Mouse (Mus musculus) forebrain, embryonic 14.5 days (tissue): ENCODE measurements around the gene Gabrb3. TPM values are rescaled to one million over a fixed set of nuclear protein-coding genes. Genes with fewer than 3 reads are reported as not detected.

Experiments used
- ATAC-seq: fragments of 200-750 bp; cut with Nextera tagmentation; 2 replicates; pipeline ENCODE4 v1.8.0; 2017; ENCODE audit warnings: mild to moderate bottlenecking, moderate library complexity
- DNase-seq: peaks from one replicate; pipeline ENCODE4 v3.0.0-alpha.2; 2015; ENCODE audit warnings: low spot score
- H3K27ac ChIP-seq: fragments of 300-500 bp; sonication (generic); 2 replicates; pipeline ENCODE4 v1.5.1; 2014; ENCODE audit warnings: low read depth, mild to moderate bottlenecking, control low read depth, low read length, moderate library complexity
- H3K27me3 ChIP-seq: fragments of 300-500 bp; sonication (generic); replicated peaks from 2 replicates; pipeline ENCODE4 v1.6.1; 2014; ENCODE audit warnings: low read length, control low read depth, mixed read lengths; ENCODE audit not compliant: control insufficient read depth, insufficient read depth
- H3K36me3 ChIP-seq: fragments of 300-500 bp; sonication (generic); 2 replicates; pipeline ENCODE4 v1.6.1; 2014; ENCODE audit warnings: low read length, control low read depth; ENCODE audit not compliant: control insufficient read depth, insufficient read depth
- H3K4me1 ChIP-seq: fragments of 300-500 bp; sonication (generic); 2 replicates; pipeline ENCODE4 v1.6.1; 2014; ENCODE audit warnings: antibody characterized with exemption, low read length, control low read depth; ENCODE audit not compliant: control insufficient read depth, insufficient read depth
- H3K4me2 ChIP-seq: fragments of 300-500 bp; sonication (generic); 2 replicates; pipeline ENCODE4 v1.6.1; 2014; ENCODE audit warnings: mild to moderate bottlenecking, control low read depth, low read length
- H3K4me3 ChIP-seq: fragments of 300-500 bp; sonication (generic); 2 replicates; pipeline ENCODE4 v1.5.1; 2014; ENCODE audit warnings: low read depth, low read length, control low read depth
- H3K9ac ChIP-seq: fragments of 300-500 bp; sonication (generic); 2 replicates; pipeline ENCODE4 v1.6.1; 2014; ENCODE audit warnings: mild to moderate bottlenecking, low read length, control low read depth, moderate library complexity
- H3K9me3 ChIP-seq: fragments of 300-500 bp; sonication (generic); replicated peaks from 2 replicates; pipeline ENCODE4 v1.6.1; 2016; ENCODE audit warnings: low read length, control low read depth, mixed read lengths; ENCODE audit not compliant: control insufficient read depth
- WGBS: fragments of 180-500 bp; shearing (Covaris S2); extraction: QIAGEN DNeasy Blood & Tissue Kit; methylation state at CpG from one replicate; pipeline ENCODE4 v1.1.7; 2014; 5-methylcytosine and 5-hydroxymethylcytosine counted together
- polyA plus RNA-seq: library from polyadenylated mRNA; unstranded; fragments of >200 nt; fragmentation: Nextera tagmentation; extraction: Ambion mirVana; gene quantifications from 2 replicates; pipeline ENCODE4 v1.2.1, GENCODE M21; 2014

Gabrb3 gene
- polyA plus RNA-seq, 1 experiment from 2014 or later = 32.7 TPM

DNA sequence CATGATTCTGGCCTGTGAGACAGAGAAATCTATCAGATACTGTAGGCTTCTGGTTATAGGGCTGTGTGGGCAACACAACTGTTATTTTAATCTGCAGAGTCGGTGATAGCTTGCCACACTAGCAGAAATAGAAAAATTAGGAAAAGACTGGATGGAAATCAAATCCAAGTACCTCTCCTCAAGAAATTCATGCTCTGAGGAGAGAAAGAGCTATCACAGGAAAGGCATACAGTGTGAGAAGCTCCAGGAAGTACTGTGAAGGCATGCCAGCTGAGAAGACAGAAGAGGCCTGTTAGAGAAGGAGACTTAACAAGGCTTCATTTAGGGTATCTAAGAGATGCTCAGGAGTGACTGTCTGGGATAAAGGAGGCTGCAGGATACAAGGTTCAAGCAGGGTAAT lies 3.2 kb downstream of the Gabrb3 start:
- no peak for ATAC-seq

DNA sequence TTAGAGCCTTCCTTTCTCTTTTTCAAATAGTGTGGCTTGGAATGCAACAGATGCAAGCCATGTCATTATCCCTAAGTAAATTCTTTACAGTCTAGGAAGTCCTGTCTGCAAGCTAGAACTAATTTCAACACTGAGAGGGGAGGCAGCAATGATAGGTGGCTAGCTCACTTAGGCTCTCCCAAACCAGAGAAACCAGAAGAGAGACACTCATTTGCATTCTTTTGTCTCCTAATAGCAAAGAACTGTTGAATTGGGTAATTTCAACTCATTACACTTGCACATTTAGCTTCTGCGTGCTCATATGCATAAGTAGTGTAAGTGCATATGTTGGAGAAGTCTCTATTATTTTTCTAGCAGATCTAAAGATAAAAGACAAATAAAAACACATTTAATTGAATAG lies 28.7 kb downstream of the Gabrb3 start:
- no peak overlapping the region for H3K4me3 ChIP-seq
- no peak overlapping the region for H3K27ac ChIP-seq
- WGBS = 32% methylated on average over 1 of the region's 1 CpGs
- no peak overlapping the region for H3K4me2 ChIP-seq
- peak; percentile 80 for ATAC-seq
- H3K36me3 ChIP-seq = no peaks in the 10 kb centered on the region
- peak; percentile 65 for DNase-seq
- no peaks in the 10 kb centered on the region for H3K27me3 ChIP-seq
- H3K4me1 ChIP-seq = no peaks in the 10 kb centered on the region
- H3K9ac ChIP-seq = no peak overlapping the region
- H3K9me3 ChIP-seq = no peaks in the 10 kb centered on the region

More for the DNA sequence above, 3.2 kb downstream of the Gabrb3 start:
- Histone ChIP-seq H3K27ac (no peak overlapping the region), H3K9me3 (no peaks in the 10 kb centered on the region), H3K27me3 (no peaks in the 10 kb centered on the region), H3K4me1 (no peaks in the 10 kb centered on the region), H3K4me3 (no peak overlapping the region), H3K36me3 (no peaks in the 10 kb centered on the region), H3K4me2 (no peak overlapping the region), H3K9ac (no peak overlapping the region)
- WGBS = 80% methylated on average over 1 of the region's 1 CpGs
- DNase-seq = no peak

DNA sequence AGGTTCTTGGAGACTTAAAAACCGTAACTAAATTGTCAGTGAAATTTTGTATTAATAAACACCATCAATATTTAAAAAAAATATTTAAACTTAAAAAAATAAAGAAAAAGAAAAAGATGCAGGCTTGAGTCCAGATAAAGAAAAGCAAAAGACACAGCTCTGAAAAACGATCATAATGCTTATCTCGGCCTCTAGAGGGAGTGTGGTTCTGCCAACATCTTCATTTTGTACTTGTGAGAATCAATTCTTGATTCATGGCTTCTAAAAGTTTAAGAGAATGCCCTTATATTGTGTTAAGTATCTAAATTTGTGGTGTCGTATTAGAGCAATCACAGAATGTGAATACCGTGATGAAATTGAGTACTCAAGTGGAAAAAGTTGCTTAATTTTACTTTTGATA lies 40.9 kb downstream of the Gabrb3 start:
- Histone ChIP-seq H3K27me3 (no peaks in the 10 kb centered on the region), H3K4me1 (no peaks in the 10 kb centered on the region)

DNA sequence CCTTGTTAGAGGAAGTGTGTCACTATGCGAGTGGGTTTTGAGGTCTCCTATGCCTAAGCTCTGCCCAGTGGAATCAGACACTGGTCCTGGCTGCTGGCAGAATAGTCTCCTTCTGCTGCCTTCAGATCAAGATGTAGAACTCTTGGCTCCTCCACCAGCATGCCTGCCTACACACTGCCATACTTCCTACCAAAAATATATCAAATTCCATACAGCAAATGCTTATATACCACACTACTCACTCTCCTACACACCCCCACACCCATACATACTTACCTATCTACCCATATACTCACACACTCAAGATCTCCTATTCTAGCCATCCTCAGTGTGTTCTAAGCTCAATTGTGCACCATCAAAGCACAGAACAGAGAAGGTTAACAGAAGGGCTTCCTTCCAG lies 51.8 kb downstream of the Gabrb3 start:
- H3K36me3 ChIP-seq = no peaks in the 10 kb centered on the region
- no peak for ATAC-seq
- no peaks in the 10 kb centered on the region for H3K4me1 ChIP-seq
- no peak overlapping the region for H3K27ac ChIP-seq
- no peak overlapping the region for H3K9ac ChIP-seq
- DNase-seq = no peak
- no peak overlapping the region for H3K4me3 ChIP-seq
- H3K9me3 ChIP-seq = no peaks in the 10 kb centered on the region
- WGBS = 92% methylated on average over 1 of the region's 1 CpGs
- no peak overlapping the region for H3K4me2 ChIP-seq
- H3K27me3 ChIP-seq = no peaks in the 10 kb centered on the region

More for the DNA sequence above, 40.9 kb downstream of the Gabrb3 start:
- H3K4me2 ChIP-seq = no peak overlapping the region
- ATAC-seq (no peak), DNase-seq (peak; percentile 29)
- WGBS = 71% methylated on average over 5 of the region's 5 CpGs
- H3K9ac ChIP-seq = no peak overlapping the region
- no peak overlapping the region for H3K4me3 ChIP-seq
- no peaks in the 10 kb centered on the region for H3K9me3 ChIP-seq
- H3K27ac ChIP-seq = no peak overlapping the region
- no peaks in the 10 kb centered on the region for H3K36me3 ChIP-seq

DNA sequence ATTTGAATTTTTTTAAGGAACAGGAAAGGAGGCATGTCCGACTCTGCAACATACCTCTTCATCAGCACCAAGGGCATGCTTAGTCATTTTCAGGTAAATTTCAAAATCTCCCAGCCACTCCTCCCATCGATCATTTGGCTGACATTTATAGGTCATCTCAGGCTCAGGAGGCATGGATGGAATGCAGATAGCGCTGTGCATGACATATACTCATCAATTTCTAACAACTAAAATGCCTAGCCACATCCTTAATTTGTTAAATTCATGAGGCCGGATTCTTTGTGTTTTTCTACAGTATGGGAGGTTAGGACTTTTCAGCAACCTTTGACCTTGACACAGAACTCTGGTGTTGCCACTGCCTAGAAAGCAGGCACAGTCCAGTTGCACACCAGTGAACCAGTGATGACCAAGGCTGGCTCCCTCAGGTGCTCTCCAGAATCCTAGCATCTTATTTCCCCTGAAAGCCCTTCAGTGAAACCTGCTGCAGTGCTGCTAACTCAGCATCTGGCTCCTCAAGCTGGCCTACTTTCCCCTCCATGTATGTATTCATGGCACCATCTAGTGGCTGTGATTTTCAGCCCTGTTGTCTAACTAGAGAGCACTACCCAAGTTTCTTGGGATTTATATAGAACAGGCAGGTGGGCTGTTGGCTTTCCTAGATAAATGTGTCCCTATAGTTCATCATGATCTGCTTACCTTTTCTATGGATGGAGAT lies 54.5 kb downstream of the Gabrb3 start:
- no peaks in the 10 kb centered on the region for H3K4me1 ChIP-seq
- no peak overlapping the region for H3K27ac ChIP-seq
- H3K4me2 ChIP-seq = no peak overlapping the region
- no peak overlapping the region for H3K9ac ChIP-seq
- ATAC-seq (peak; percentile 93), DNase-seq (peak; percentile 90)
- no peaks in the 10 kb centered on the region for H3K27me3 ChIP-seq
- WGBS = 78% methylated on average over 4 of the region's 4 CpGs
- H3K9me3 ChIP-seq = no peaks in the 10 kb centered on the region
- no peaks in the 10 kb centered on the region for H3K36me3 ChIP-seq
- H3K4me3 ChIP-seq = no peak overlapping the region

DNA sequence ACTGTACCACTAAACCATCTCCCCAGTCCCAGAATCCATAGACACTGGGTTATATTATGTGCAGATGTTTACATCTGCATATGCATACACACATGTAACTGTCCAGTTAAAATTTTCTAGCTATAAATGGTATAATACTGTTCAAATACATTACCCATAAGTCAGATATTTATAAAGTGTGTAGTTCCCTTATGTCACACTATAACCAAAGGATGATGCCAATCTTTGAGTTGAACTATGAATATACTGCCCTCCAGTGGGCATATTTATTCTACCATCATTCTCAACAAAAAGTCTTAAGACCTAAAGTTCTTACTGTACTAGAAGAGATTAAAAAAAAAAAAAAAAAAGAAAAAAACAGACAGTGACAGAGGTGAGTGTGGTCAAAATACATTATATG lies 63.4 kb downstream of the Gabrb3 start:
- DNase-seq (peak; percentile 73), ATAC-seq (no peak)
- Histone ChIP-seq H3K36me3 (no peaks in the 10 kb centered on the region), H3K9ac (no peak overlapping the region), H3K4me2 (no peak overlapping the region), H3K4me1 (no peaks in the 10 kb centered on the region), H3K27ac (no peak overlapping the region), H3K4me3 (no peak overlapping the region), H3K27me3 (no peaks in the 10 kb centered on the region), H3K9me3 (no peaks in the 10 kb centered on the region)

DNA sequence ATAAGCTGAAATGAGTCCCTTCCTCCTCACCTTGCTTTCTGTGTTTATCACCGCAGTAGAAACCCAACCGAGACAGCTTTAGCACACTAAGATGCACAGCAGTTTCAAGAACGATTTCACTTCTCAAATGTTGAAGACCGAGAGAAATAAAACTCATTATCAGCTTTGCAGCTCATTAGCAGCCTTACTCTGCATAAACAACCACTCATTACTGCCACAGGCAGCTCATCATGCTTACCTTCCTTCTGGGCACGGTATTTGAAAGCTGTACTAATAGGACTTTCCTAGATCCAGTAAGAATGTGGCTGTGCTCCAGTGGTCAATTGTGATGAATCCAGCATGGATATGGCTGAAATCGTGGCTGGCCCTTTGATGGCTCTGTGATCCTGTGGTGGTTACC lies 67.4 kb downstream of the Gabrb3 start:
- no peak overlapping the region for H3K4me3 ChIP-seq
- H3K27ac ChIP-seq = no peak overlapping the region
- H3K4me2 ChIP-seq = no peak overlapping the region
- no peaks in the 10 kb centered on the region for H3K27me3 ChIP-seq
- 45% methylated on average over 6 of the region's 6 CpGs for WGBS
- ATAC-seq = no peak
- H3K4me1 ChIP-seq = no peaks in the 10 kb centered on the region
- no peaks in the 10 kb centered on the region for H3K36me3 ChIP-seq
- H3K9me3 ChIP-seq = no peaks in the 10 kb centered on the region
- DNase-seq = peak; percentile 23
- H3K9ac ChIP-seq = no peak overlapping the region

DNA sequence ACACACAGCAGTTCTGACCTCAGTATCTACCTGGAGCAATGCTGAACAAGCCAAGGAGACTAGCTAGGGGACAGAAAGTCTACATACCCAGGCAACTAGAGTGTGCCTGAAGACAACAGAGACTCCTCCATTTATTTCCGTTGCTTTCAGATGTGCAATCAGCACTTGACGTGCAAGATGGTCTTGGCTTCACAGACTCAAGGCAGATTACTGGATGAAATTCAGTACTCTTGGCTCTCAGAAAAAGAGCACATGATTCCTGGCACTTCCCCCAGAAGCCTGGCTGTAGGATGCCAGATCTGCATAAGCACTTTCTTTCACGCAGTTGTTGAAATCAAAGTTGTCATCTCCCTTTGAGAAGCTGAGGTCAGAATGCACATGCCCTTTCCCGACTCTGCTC lies 72.3 kb downstream of the Gabrb3 start:
- peak; percentile 23; the same call in 1 of the 2 replicates for ATAC-seq
- H3K9ac ChIP-seq = no peak overlapping the region
- no peaks in the 10 kb centered on the region for H3K36me3 ChIP-seq
- H3K9me3 ChIP-seq = no peaks in the 10 kb centered on the region
- no peak overlapping the region for H3K4me2 ChIP-seq
- H3K4me3 ChIP-seq = no peak overlapping the region
- no peaks in the 10 kb centered on the region for H3K4me1 ChIP-seq
- 72% methylated on average over 4 of the region's 4 CpGs for WGBS
- H3K27ac ChIP-seq = no peak overlapping the region
- H3K27me3 ChIP-seq = no peaks in the 10 kb centered on the region
- peak; percentile 65 for DNase-seq

- Histone ChIP-seq H3K27me3 (peaks cover 8% of the 10 kb centered on the region), H3K9me3 (no peaks in the 10 kb centered on the region), H3K27ac (no peak overlapping the region), H3K4me3 (no peak overlapping the region), H3K9ac (no peak overlapping the region), H3K4me2 (no peak overlapping the region), H3K4me1 (no peaks in the 10 kb centered on the region), H3K36me3 (no peaks in the 10 kb centered on the region)
- 71% methylated on average over 4 of the region's 4 CpGs for WGBS
- no peak for DNase-seq
- ATAC-seq = no peak
Observed at GRCm38 (mm10) chr7:57502809-57503208, 83.3 kb downstream of the Gabrb3 start.
